Mouse (Mus musculus) T-cell, adult 2 months (primary cell): Measurements from ENCODE around the gene Spef1.

Experiments
- DNase-seq: peaks from one replicate; pipeline ENCODE4 v3.0.0; 2022; ENCODE audit warnings: low spot score

The Spef1 gene

GRCm38 (mm10) chr2:131205521-131206182 is 18.6 kb upstream of the Spef1 start:
- no peak for DNase-seq

DNA sequence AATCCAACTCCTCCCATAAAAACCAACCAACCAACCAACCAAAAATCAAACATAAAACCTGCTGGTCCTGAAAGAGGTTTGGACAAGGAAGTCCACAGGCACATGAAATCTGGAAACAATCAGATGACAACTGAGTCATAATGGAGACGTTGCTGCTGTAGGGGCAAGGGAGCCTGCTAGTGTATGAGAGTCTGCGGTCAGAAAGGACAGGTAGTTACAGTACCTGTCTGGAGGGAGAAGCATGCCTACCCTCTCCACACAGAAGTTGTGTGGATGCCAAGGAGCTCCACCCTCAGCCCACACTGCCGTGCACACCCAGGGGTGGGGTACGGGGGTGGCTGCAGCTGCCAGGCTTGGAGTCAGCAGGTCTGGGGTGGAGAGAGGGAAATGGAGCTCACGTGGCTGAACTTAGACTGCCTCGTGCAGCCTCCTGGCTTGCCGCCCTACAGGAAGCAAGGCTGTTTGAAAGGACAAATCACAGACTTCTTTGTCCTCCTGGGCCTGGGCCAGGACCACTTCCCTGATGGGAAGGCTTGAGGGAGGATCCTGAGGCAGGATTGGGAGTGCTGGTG is 17.4 kb upstream of the Spef1 start:
- no peak for DNase-seq

DNA sequence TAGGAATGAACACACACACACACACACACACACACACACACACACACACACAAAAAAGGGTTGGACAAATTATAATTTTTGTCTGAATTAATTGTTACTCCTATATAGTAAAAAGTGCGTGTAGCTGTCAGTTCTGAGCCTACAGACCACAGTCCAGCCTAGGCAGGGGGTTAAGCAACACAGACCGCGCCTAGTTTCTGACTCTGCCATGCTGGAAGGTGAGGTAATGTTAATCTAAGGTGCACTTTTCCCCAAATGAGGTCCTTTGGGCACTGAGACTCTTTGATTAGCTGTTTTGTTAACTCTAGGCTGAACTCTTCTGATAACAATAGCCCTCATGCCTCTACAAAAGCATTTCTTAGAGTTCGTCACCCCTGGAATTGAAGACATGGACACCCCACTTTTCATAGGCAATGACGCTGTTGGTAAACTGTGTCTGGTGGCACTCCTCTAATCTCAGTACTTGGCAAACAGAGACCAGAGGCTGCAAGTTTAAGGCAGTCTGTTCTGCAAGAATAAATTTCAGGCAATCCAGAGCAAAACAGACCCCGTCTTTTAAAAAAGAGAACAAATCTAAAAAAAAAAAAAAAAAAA is 16.8 kb upstream of the Spef1 start:
- DNase-seq: no peak

DNA sequence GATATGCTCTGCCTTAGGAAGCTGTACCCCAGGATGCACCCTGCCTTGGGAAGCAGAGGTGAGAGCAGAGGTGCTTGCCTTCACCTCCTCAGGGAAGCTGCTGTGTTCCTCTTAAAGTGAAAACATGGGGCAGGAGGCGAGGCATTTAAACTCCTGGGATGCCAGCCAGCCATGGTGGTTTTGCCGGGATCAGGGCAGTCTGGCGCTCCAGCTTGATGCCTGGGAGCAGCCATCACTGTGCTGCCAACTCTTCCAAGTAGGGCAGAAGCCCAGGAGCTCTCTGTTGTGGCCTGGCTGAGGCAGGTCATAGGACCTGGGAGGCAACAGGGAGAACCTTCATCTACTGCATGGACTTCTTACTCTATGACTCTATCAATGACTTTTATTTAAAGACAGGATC is 14.2 kb upstream of the Spef1 start:
- no peak for DNase-seq

DNA sequence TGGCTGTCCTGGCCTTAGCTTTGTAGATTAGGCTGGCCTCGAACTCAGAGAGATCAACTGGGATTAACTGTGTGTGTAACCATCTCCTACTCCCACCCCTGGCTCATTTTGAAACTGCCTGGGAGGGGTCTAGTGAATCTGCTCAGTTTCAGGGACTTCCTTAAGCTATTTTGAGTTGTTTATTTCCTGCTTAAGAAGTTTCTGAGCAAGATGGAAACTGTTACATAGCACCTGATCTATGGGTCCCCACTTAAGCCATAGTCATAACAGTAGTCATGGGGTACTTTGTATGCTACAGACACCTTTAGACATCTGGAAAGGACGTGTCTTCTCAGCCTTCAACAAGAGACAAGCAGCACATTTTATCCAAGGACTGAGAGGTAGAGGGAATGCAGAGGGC is 13.6 kb upstream of the Spef1 start:
- DNase-seq: no peak

GRCm38 (mm10) chr2:131196606-131197316 is 9.7 kb upstream of the Spef1 start:
- no peak for DNase-seq

GRCm38 (mm10) chr2:131191005-131191390 is 3.9 kb upstream of the Spef1 start:
- no peak for DNase-seq

DNA sequence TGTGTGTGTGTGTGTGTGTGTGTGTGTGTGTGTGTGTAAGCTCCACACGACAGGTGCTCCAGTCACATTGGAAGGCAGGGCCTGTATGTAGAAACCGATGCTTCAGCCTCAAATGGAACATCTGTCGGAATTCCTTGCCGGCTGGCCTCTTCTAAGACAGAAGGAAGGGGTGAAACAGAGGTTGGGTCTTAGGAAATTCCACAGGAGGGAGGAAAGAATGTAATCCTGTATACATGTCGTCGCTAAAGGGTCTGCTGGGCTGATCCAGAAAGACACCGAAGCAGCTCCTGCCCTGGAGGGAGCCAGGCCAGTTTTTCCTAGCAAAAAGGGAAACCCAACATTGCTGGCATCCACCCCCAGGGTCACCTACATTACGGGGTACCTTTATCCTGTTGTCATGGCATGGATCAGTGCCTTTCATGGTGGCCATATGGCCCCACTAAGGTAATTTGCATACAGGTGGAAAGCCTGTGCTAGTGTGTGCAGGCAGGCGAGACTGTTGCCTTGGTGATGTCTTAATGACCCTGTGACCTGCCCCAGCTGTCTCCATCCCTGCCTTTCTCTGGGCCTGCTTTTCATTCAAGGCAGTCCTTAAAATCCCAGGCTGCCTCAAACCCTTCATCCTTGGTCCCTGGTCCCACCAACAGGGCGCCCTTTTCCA is 3.4 kb upstream of the Spef1 start:
- DNase-seq: no peak

DNA sequence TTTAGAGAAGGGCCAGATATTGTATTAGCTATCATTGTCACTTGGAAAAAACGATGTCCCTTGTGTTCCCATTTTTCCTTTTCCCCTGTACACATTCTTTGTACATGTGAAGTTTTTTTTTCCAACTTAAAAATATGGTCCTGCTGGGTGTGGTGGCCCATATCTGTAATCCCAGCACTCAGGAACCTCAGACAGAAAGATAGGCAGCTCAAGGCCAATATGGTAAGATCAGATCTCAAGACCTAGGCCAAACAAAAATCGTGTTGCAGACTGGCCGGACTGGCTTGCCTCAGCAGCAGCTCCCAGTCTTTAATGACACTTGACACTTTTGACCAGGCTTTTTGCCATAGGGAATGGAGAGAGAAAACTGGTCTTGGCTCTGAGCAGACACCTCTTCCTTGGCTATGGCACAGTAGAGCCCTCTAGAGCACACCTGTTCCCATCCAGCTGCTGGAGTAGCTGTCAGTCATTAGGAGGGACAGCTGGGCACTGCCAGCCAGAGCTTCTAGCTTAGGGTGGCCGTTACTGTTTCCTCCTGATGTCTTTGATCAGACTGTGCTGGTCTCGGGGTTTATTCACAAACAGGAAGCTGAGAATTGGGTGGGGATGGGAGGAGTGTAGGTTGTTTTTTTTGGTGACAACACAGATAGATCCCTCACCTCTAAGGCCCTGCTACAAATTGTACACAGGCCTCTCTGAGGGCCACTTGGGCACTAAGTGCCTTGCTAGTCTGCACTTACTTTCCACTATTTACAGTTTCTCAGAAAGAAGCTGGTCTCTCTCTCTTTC is 2.6 kb upstream of the Spef1 start:
- peak; percentile 57 for DNase-seq

DNA sequence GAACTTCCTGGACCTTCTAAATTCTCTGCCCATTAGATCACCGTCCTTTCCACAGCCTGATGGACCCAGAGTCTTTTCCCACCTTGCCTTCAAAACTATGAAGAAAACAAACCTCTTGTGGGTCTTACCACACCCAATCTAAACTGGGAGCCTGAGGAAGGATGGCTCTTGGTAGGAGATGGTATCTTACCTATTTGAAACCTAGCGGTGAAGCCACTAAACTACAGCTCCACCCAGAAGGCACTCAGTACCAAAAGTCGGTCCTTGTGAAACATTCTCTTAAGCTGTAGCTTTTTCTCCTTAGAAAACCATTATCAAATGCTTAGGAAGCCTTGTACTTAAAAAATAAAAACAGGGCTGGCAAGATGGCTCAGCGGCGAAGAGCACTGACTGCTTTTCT is 1.2 kb upstream of the Spef1 start:
- DNase-seq: peak; percentile 24

DNA sequence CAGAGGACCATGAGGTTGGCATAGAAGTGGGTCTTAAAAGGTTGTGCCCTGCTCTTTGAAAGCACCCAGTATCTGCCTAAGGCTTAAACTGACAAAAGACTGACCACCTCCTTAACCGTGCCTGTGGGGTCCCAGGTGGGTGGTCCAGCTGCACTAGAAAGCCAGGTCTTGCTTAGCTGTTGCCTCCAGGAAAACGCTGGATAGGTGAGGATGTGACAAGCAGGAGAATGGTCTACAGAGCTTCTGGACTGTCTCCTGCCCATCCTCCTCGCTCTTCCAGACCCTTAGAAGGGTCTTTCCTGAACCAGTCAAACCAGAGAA is 480 bp upstream of the Spef1 start:
- DNase-seq: no peak

DNA sequence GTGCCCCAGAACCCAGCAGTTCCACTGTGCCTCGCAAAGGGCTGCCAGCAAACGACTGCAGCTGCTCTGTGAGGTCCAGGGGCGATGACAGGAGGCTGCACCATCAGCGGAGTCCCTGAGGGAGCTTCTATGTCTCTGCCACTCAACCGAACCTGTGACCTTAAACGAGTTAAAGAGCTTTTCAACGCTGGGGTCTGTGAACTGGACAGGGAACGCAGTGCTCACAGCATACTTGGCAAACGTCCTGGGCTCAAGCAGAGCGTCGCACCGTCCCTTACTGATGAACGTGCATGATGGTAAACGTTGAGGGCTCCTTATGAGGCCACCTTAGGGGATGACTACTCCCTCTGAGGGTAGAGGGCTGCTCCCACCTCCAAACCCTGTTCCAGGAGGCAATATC is 739 bp downstream of the Spef1 start:
- DNase-seq: no peak

GRCm38 (mm10) chr2:131179990-131180587 is 7.0 kb downstream of the Spef1 start, which contains the start of gene Cenpb:
Gene Cenpb (minus strand): TSS chr2:131180067.
- peak; percentile 68 for DNase-seq

DNA sequence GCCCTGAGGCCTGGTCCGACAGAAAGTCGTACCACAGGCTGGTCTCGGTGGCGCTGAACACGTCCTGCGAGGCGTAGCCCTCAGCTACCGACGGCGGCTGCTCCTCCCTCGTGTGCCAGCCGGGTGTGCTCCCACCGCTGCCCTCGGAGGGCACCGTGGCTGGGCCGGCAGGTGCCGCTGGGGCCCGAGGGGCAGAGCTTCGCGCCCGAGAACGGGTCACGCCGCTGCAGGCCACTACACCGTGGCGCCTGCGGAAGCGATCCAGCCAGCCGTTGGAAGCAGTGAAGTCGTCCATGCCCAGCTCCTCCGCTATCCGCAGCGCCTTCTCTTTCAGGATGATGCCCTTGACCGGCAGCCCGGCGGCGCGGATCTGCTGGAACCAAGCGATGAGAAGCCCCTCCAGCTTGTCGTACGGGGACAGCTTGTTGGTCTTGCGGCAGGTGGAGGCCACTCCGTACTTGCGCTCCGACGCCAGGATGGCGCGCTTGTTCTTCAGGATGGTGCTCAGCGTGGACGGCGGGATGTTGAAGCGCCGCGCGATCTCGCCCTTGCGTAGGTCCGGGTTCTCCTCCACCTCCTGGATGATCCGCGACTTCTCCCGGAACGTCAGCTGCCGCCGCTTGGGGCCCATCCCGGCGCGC is 7.7 kb downstream of the Spef1 start:
- peak; percentile 41 for DNase-seq

- DNase-seq: no peak
Observed at GRCm38 (mm10) chr2:131178828-131179245, 8.2 kb downstream of the Spef1 start.

- DNase-seq: no peak
Observed at GRCm38 (mm10) chr2:131177932-131178331, 9.2 kb downstream of the Spef1 start.

DNA sequence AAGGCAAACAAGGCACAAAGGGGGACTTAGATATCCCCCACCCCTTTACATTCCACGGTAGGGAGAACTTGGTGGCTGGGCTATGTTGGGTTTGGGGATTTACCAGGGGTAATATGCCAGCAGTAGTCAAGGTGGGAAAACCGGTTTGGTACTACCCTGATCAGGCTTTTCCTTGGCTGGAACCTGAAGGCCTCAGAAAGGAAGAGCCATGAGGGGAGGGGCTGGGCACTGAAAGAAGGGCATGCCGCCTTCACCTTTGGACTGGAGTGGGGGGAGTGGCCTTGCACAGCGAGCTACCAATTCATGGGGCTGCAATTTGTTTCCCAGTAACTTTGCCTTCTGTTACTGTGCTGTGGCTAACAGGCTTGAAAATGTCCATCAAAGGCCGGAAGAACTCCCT is 10.6 kb downstream of the Spef1 start:
- no peak for DNase-seq

DNA sequence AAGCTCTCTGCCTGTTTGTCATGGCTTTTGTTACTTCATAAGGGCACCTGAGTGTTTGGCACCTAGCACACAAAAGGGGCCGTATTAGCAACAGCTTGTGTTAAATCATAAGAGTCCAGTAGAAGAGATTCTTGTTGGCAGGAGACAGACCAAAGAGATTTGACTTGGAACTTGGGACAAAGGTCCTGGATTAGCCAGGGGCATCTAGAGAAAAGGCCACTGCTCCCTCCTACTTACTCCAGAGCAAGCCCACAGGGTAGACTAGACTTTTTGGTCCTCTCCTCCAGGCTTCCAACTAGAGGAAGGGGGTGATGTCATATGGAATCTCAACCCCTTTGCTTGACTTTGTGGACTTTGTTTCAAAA is 11.2 kb downstream of the Spef1 start:
- DNase-seq: no peak

DNA sequence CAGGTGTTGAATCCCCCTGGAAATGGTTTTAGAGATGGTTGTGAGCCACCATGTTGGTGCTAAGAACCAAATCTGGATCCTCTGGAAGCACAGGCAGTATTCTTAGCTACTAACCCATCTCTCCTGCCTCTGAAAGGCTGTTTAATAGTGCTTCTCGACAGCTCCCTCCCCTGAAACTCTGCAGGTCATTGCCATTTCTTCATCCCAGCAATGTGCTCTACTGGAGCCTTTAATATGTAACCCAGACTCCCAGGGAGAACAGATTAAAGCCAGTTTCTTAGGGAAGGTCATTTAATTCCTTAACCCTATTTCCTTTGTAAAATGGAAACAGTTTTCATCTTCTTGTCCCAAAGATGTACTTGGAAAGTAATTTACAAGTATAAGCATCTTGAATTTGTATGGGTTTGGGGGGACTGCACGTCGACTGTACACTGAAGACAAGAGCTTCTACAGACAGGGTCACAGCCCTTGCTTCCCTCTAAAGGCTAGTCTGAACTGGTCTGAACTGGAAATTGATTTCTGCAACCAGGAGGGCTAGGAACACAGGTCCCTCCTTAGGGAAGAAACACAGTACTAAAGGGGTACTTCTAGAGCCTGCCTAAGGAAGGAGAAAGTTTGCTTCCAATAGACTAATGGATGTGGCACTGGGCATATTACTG is 11.7 kb downstream of the Spef1 start:
- DNase-seq: no peak

GRCm38 (mm10) chr2:131174700-131175099 is 12.4 kb downstream of the Spef1 start:
- peak; percentile 71 for DNase-seq

DNA sequence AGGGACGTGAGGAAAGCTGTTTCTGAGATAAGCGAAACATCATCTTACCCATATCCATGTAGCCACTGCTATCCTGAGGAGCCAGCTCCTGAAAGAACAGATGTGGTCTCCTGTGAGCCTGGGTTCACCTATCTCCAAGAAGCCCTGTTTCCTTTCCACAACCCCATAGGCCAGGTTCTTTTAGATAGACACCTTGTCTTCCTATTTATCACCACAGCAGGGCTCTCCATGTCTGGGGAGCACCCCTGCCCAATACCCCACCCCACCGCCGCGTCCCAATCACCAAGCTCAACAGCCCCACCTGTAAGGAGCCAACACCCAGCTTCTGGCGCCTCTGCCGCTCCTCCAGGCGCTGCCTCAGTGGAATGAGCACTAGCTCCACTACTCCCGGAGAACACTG is 14.8 kb downstream of the Spef1 start:
- DNase-seq: no peak
